Mouse (Mus musculus): Measurements from ENCODE around the gene Rcan1. TPM values are rescaled to one million over a fixed set of nuclear protein-coding genes. Genes with fewer than 3 reads are reported as not detected.

Gene Rcan1
- polyA plus RNA-seq, 1 experiment from 2014 or later: 24.2 TPM

GRCm38 (mm10) chr16:92410344-92410743 is 60.3 kb downstream of the Rcan1 start:
- Histone ChIP-seq H3K4me3 (ENCODE audit: low read depth, low read length) (no peak overlapping the region), H3K27ac (ENCODE audit: low read depth) (no peak overlapping the region), H3K27me3 (replicated peaks; ENCODE audit: control insufficient read depth, insufficient read depth, low read length) (no peaks in the 10 kb centered on the region), H3K9me3 (ENCODE audit: control insufficient read depth, low read length) (no peaks in the 10 kb centered on the region), H3K36me3 (ENCODE audit: control insufficient read depth, insufficient read depth, low read length) (no peaks in the 10 kb centered on the region), H3K4me1 (replicated peaks; ENCODE audit: control insufficient read depth, insufficient read depth, low read length) (peaks cover 14% of the 10 kb centered on the region), H3K4me2 (ENCODE audit: low read length) (no peak overlapping the region), H3K9ac (ENCODE audit: low read length) (no peak overlapping the region)
- ATAC-seq (replicated peaks; ENCODE audit: low FRiP score, low TSS enrichment, low read depth) (no peak), DNase-seq (ENCODE audit: low spot score) (no peak)
- WGBS: 89% methylated on average over 2 of the region's 2 CpGs

GRCm38 (mm10) chr16:92407883-92408282 is 62.8 kb downstream of the Rcan1 start:
- H3K4me1 ChIP-seq (replicated peaks; ENCODE audit: control insufficient read depth, insufficient read depth, low read length): peaks cover 14% of the 10 kb centered on the region
- H3K9me3 ChIP-seq (ENCODE audit: control insufficient read depth, low read length): no peaks in the 10 kb centered on the region
- H3K36me3 ChIP-seq (ENCODE audit: control insufficient read depth, insufficient read depth, low read length): no peaks in the 10 kb centered on the region
- ATAC-seq (replicated peaks; ENCODE audit: low FRiP score, low TSS enrichment, low read depth): no peak
- no peak for DNase-seq (ENCODE audit: low spot score)
- no peak overlapping the region for H3K4me3 ChIP-seq (ENCODE audit: low read depth, low read length)
- H3K9ac ChIP-seq (ENCODE audit: low read length): no peak overlapping the region
- WGBS: 48% methylated on average over 2 of the region's 2 CpGs
- no peak overlapping the region for H3K27ac ChIP-seq (ENCODE audit: low read depth)
- H3K4me2 ChIP-seq (ENCODE audit: low read length): no peak overlapping the region
- no peaks in the 10 kb centered on the region for H3K27me3 ChIP-seq (replicated peaks; ENCODE audit: control insufficient read depth, insufficient read depth, low read length)

GRCm38 (mm10) chr16:92404141-92404540 is 66.5 kb downstream of the Rcan1 start:
- H3K27ac ChIP-seq (ENCODE audit: low read depth): no peak overlapping the region
- H3K4me3 ChIP-seq (ENCODE audit: low read depth, low read length): no peak overlapping the region
- no peaks in the 10 kb centered on the region for H3K36me3 ChIP-seq (ENCODE audit: control insufficient read depth, insufficient read depth, low read length)
- H3K4me1 ChIP-seq (replicated peaks; ENCODE audit: control insufficient read depth, insufficient read depth, low read length): peaks cover 27% of the 10 kb centered on the region
- DNase-seq (ENCODE audit: low spot score) (no peak), ATAC-seq (replicated peaks; ENCODE audit: low FRiP score, low TSS enrichment, low read depth) (no peak)
- no peaks in the 10 kb centered on the region for H3K27me3 ChIP-seq (replicated peaks; ENCODE audit: control insufficient read depth, insufficient read depth, low read length)
- WGBS: 94% methylated on average over 2 of the region's 2 CpGs
- H3K9me3 ChIP-seq (ENCODE audit: control insufficient read depth, low read length): no peaks in the 10 kb centered on the region
- H3K4me2 ChIP-seq (ENCODE audit: low read length): no peak overlapping the region
- no peak overlapping the region for H3K9ac ChIP-seq (ENCODE audit: low read length)

DNA sequence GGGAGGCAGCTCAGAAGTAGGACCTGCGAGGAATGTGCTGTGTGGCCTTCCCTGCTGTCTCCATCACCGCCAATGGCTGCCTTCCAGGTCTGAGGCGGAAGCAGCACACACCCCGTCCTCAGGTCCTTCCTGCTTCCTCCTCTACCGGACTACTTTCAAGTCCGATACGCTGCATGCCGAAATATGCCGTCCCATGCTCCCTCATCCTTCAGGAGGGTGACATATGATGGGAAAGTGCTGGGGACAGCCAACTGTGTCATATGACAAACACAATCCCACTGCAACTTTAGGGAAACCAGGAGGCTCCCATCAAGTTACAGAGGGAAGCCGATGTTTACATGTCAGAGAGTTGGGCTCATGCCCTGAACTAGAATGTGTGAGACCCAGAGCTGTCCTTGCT is 67.6 kb downstream of the Rcan1 start:
- Histone ChIP-seq H3K4me1 (replicated peaks; ENCODE audit: control insufficient read depth, insufficient read depth, low read length) (peaks cover 29% of the 10 kb centered on the region), H3K27me3 (replicated peaks; ENCODE audit: control insufficient read depth, insufficient read depth, low read length) (no peaks in the 10 kb centered on the region), H3K4me3 (ENCODE audit: low read depth, low read length) (no peak overlapping the region), H3K9me3 (ENCODE audit: control insufficient read depth, low read length) (no peaks in the 10 kb centered on the region), H3K27ac (ENCODE audit: low read depth) (no peak overlapping the region), H3K9ac (ENCODE audit: low read length) (no peak overlapping the region), H3K36me3 (ENCODE audit: control insufficient read depth, insufficient read depth, low read length) (no peaks in the 10 kb centered on the region), H3K4me2 (ENCODE audit: low read length) (no peak overlapping the region)
- 60% methylated on average over 10 of the region's 10 CpGs for WGBS
- no peak for ATAC-seq (replicated peaks; ENCODE audit: low FRiP score, low TSS enrichment, low read depth)
- no peak for DNase-seq (ENCODE audit: low spot score)

- Histone ChIP-seq H3K27ac (ENCODE audit: low read depth) (peak overlapping the region; percentile 14; the same call in 1 of the 2 replicates), H3K27me3 (replicated peaks; ENCODE audit: control insufficient read depth, insufficient read depth, low read length) (no peaks in the 10 kb centered on the region), H3K9me3 (ENCODE audit: control insufficient read depth, low read length) (no peaks in the 10 kb centered on the region), H3K36me3 (ENCODE audit: control insufficient read depth, insufficient read depth, low read length) (no peaks in the 10 kb centered on the region), H3K4me3 (ENCODE audit: low read depth, low read length) (no peak overlapping the region), H3K4me1 (replicated peaks; ENCODE audit: control insufficient read depth, insufficient read depth, low read length) (peaks cover 32% of the 10 kb centered on the region), H3K4me2 (ENCODE audit: low read length) (no peak overlapping the region), H3K9ac (ENCODE audit: low read length) (no peak overlapping the region)
- WGBS: 34% methylated on average over 8 of the region's 8 CpGs
- no peak for ATAC-seq (replicated peaks; ENCODE audit: low FRiP score, low TSS enrichment, low read depth)
- DNase-seq (ENCODE audit: low spot score): no peak
These were observed 68.5 kb downstream of the Rcan1 start for GRCm38 (mm10) chr16:92402216-92402615.

DNA sequence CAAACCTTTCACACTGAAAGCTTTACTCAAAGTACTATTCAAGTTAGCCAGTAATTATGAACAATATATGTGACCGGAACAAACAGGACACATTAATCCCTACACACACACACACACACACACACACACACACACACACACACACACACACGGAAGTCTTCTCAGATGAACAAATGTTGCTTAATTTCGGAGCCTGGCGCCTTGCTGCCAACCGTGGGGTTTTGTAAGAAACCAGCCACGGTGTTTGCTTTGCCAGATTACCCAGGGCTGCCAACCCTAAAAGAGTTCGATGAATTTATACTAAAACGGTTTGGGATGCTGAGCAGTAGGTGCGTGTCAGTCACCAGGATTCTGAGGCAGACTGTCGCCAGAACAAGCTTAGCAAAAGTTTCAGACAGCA is 69.5 kb downstream of the Rcan1 start:
- DNase-seq (ENCODE audit: low spot score): no peak
- no peak overlapping the region for H3K9ac ChIP-seq (ENCODE audit: low read length)
- peaks cover 9% of the 10 kb centered on the region; the same call in 1 of the 2 replicates for H3K36me3 ChIP-seq (ENCODE audit: control insufficient read depth, insufficient read depth, low read length)
- H3K4me1 ChIP-seq (replicated peaks; ENCODE audit: control insufficient read depth, insufficient read depth, low read length): peaks cover 32% of the 10 kb centered on the region
- no peaks in the 10 kb centered on the region for H3K9me3 ChIP-seq (ENCODE audit: control insufficient read depth, low read length)
- 65% methylated on average over 10 of the region's 10 CpGs for WGBS
- no peaks in the 10 kb centered on the region for H3K27me3 ChIP-seq (replicated peaks; ENCODE audit: control insufficient read depth, insufficient read depth, low read length)
- no peak overlapping the region for H3K4me2 ChIP-seq (ENCODE audit: low read length)
- ATAC-seq (replicated peaks; ENCODE audit: low FRiP score, low TSS enrichment, low read depth): no peak
- no peak overlapping the region for H3K4me3 ChIP-seq (ENCODE audit: low read depth, low read length)
- no peak overlapping the region for H3K27ac ChIP-seq (ENCODE audit: low read depth)

GRCm38 (mm10) chr16:92399490-92400458 is 70.9 kb downstream of the Rcan1 start:
- Histone ChIP-seq H3K9ac (ENCODE audit: low read length) (peak overlapping the region; percentile 51), H3K4me3 (ENCODE audit: low read depth, low read length) (peak overlapping the region; percentile 37), H3K27ac (ENCODE audit: low read depth) (peak overlapping the region; percentile 82), H3K36me3 (ENCODE audit: control insufficient read depth, insufficient read depth, low read length) (peaks cover 24% of the 10 kb centered on the region), H3K27me3 (replicated peaks; ENCODE audit: control insufficient read depth, insufficient read depth, low read length) (no peaks in the 10 kb centered on the region), H3K4me2 (ENCODE audit: low read length) (peak overlapping the region; percentile 69), H3K9me3 (ENCODE audit: control insufficient read depth, low read length) (no peaks in the 10 kb centered on the region), H3K4me1 (replicated peaks; ENCODE audit: control insufficient read depth, insufficient read depth, low read length) (peaks cover 32% of the 10 kb centered on the region)
- ATAC-seq (replicated peaks; ENCODE audit: low FRiP score, low TSS enrichment, low read depth) (peak; percentile 83), DNase-seq (ENCODE audit: low spot score) (peak; percentile 90)
- WGBS: under 1% methylated on average over 37 of the region's 37 CpGs

DNA sequence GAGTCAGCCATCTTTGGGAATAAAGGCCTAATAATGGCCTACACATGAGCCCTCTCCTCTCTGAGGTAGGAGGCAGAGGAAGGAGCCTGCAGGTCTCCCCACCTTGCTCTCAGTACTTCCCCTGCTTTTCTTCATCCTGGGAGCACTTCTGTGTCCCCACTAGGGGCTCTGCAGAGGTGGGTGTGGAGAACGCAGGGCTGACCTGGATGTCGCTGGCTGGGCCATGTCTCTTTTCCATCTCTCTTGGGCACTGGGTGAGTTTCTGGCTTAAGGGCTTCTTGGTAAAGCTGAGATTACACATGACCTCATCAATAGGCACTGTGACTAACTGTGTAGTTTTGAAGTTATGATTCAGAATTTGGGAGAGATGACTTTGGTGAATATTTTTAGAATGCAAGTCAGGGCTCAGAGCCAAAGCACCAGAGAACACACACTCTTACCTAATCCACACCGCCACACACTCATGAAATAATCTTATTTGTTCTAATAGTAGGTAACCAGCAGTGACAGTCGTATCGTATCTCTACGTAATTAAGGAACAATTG is 72.0 kb downstream of the Rcan1 start:
- H3K36me3 ChIP-seq (ENCODE audit: control insufficient read depth, insufficient read depth, low read length): peaks cover 27% of the 10 kb centered on the region
- H3K9me3 ChIP-seq (ENCODE audit: control insufficient read depth, low read length): no peaks in the 10 kb centered on the region
- H3K4me1 ChIP-seq (replicated peaks; ENCODE audit: control insufficient read depth, insufficient read depth, low read length): peaks cover 32% of the 10 kb centered on the region
- H3K27me3 ChIP-seq (replicated peaks; ENCODE audit: control insufficient read depth, insufficient read depth, low read length): no peaks in the 10 kb centered on the region
- H3K9ac ChIP-seq (ENCODE audit: low read length): no peak overlapping the region
- DNase-seq (ENCODE audit: low spot score) (no peak), ATAC-seq (replicated peaks; ENCODE audit: low FRiP score, low TSS enrichment, low read depth) (no peak)
- 58% methylated on average over 6 of the region's 6 CpGs for WGBS
- peak overlapping the region; percentile 37 for H3K4me3 ChIP-seq (ENCODE audit: low read depth, low read length)
- peak overlapping the region; percentile 41; the same call in 1 of the 2 replicates for H3K27ac ChIP-seq (ENCODE audit: low read depth)
- H3K4me2 ChIP-seq (ENCODE audit: low read length): peak overlapping the region; percentile 69

Measured in intestine, embryonic 14.5 days (tissue).